7 mouse cellular contexts compared by ENCODE assay signal in the genomic region with DNA sequence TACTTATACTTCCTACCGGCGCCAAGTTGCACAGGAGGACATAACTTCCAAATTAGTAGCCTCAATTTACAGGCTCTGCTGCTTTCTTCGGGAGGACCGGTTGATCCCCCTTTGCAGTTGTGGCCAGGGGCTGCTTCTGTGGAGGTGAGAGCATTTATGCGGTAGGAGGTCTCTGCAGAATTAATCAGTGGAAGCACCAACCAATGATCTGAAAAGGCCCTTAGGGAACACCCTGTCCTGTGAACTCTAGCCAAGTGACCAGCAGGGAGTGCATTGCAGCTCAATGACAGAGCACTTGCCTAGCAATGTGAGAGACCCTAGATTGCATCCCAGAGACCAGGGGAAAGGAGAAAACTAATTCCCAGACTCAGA. TPM values are rescaled to one million over a fixed set of nuclear protein-coding genes. Genes with fewer than 3 reads are reported as not detected.
DNase-seq lines count a peak whose midpoint lies in the region; ATAC-seq and TF ChIP-seq lines count a peak whose summit lies in the region.

No protein-coding gene starts in this region.

- H3K9me3 ChIP-seq in heart, embryonic 16.5 days (replicated peaks; ENCODE audit: control insufficient read depth, low read length): no peaks in the 10 kb centered on the region
- H3K9me3 ChIP-seq in lung, embryonic 15.5 days: no peaks in the 10 kb centered on the region
- no peaks in the 10 kb centered on the region for H3K9me3 ChIP-seq in stomach, embryonic 15.5 days

- intact Hi-C loops in left cerebral cortex, adult 2 months (cut with DNase I): loop anchor here (2.0 kb wide), 1 partner anchor 42 kb away; a partner anchor contains a TSS

- no peak for DNase-seq in left cerebral cortex, adult 2 months (ENCODE audit: extremely low spot score in 1 of 2, low spot score in 2 of 2)
- DNase-seq in left cerebral cortex, adult 18-20 months (ENCODE audit: low spot score in 2 of 2): no peak

- no peak; the same call in 1 of the 2 replicates for TF ChIP-seq CTCF in left cerebral cortex, adult 2 months (IDR thresholded peaks at IDR 0.05)

- no peaks in the 10 kb centered on the region for H3K36me3 ChIP-seq in heart, embryonic 16.5 days (ENCODE audit: control insufficient read depth, insufficient read depth)
- no peaks in the 10 kb centered on the region for H3K36me3 ChIP-seq in lung, embryonic 15.5 days
- no peaks in the 10 kb centered on the region for H3K36me3 ChIP-seq in stomach, embryonic 15.5 days

- H3K27ac ChIP-seq in left cerebral cortex, adult 2 months: peak overlapping the region; percentile 91
- peak overlapping the region; percentile 98 for H3K27ac ChIP-seq in heart, embryonic 16.5 days (ENCODE audit: low read length)
- peak overlapping the region; percentile 85 for H3K27ac ChIP-seq in lung, embryonic 15.5 days
- H3K27ac ChIP-seq in stomach, embryonic 15.5 days: peak overlapping the region; percentile 86

- ATAC-seq in common myeloid progenitor, adult 5-6 weeks (replicated peaks; ENCODE audit: low read depth, poor library complexity, severe bottlenecking): peak; percentile 6; the same call in 1 of the 2 replicates
- ATAC-seq in heart, embryonic 16.5 days (replicated peaks; ENCODE audit: extremely low read depth, insufficient read depth, low FRiP score): peak; percentile 8; the same call in 1 of the 2 replicates
- ATAC-seq in lung, embryonic 15.5 days (ENCODE audit: borderline replicate concordance, extremely low read depth, low FRiP score, low TSS enrichment): peak; percentile 21; the same call in 1 of the 2 replicates
- ATAC-seq in stomach, embryonic 15.5 days (ENCODE audit: insufficient read depth, low FRiP score, low read depth): no peak
- ATAC-seq in granulocyte monocyte progenitor cell, adult 5-6 weeks (replicated peaks; ENCODE audit: poor library complexity, severe bottlenecking): no peak

- peak overlapping the region; percentile 72 for H3K4me2 ChIP-seq in heart, embryonic 16.5 days (ENCODE audit: low read depth, low read length)
- peak overlapping the region; percentile 76 for H3K4me2 ChIP-seq in lung, embryonic 15.5 days
- H3K4me2 ChIP-seq in stomach, embryonic 15.5 days: peak overlapping the region; percentile 60

- H3K9ac ChIP-seq in heart, embryonic 16.5 days (ENCODE audit: low read length): peak overlapping the region; percentile 77
- peak overlapping the region; percentile 38 for H3K9ac ChIP-seq in lung, embryonic 15.5 days
- no peak overlapping the region; the same call in 1 of the 2 replicates for H3K9ac ChIP-seq in stomach, embryonic 15.5 days

- H3K4me3 ChIP-seq in left cerebral cortex, adult 2 months: peak overlapping the region; percentile 60
- H3K4me3 ChIP-seq in heart, embryonic 16.5 days (ENCODE audit: low read length): peak overlapping the region; percentile 92
- peak overlapping the region; percentile 86 for H3K4me3 ChIP-seq in lung, embryonic 15.5 days
- peak overlapping the region; percentile 74 for H3K4me3 ChIP-seq in stomach, embryonic 15.5 days (replicated peaks)

- no peaks in the 10 kb centered on the region for H3K27me3 ChIP-seq in heart, embryonic 16.5 days (ENCODE audit: control insufficient read depth, insufficient read depth, low read length)
- H3K27me3 ChIP-seq in lung, embryonic 15.5 days: no peaks in the 10 kb centered on the region
- H3K27me3 ChIP-seq in stomach, embryonic 15.5 days (replicated peaks): no peaks in the 10 kb centered on the region

- peaks cover 33% of the 10 kb centered on the region for H3K4me1 ChIP-seq in heart, embryonic 16.5 days (ENCODE audit: control insufficient read depth, insufficient read depth, low read length)
- H3K4me1 ChIP-seq in lung, embryonic 15.5 days: peaks cover 25% of the 10 kb centered on the region
- H3K4me1 ChIP-seq in stomach, embryonic 15.5 days: peaks cover 26% of the 10 kb centered on the region

- 0% methylated on average over 5 of the region's 5 CpGs for WGBS in heart, embryonic 16.5 days
- 0% methylated on average over 5 of the region's 5 CpGs for WGBS in lung, embryonic 15.5 days
- WGBS in stomach, embryonic 15.5 days: under 1% methylated on average over 5 of the region's 5 CpGs

RNA-seq across cellular contexts. Expression of a gene that starts 0.6 kb away (rescaled TPM):
- 10 to 100 TPM; 65.2 to 69.3 TPM for total RNA-seq in left cerebral cortex, adult 2 months (2021)
- 10 to 100 TPM; 62.0 to 68.2 TPM for total RNA-seq in left cerebral cortex, adult 18-20 months (2021)
- total RNA-seq in common myeloid progenitor, adult 5-6 weeks (2017): 35.6 and 37.5 TPM in 2 replicates
- polyA plus RNA-seq in heart, embryonic 16.5 days (2015; fragmentation: Nextera tagmentation; extraction: Ambion mirVana): 22.2 and 24.0 TPM in 2 replicates
- 16.6 and 17.7 TPM in 2 replicates for polyA plus RNA-seq in lung, embryonic 15.5 days (2015; fragmentation: Nextera tagmentation; extraction: Ambion mirVana)
- 13.8 and 13.9 TPM in 2 replicates for polyA plus RNA-seq in stomach, embryonic 15.5 days (2015; fragmentation: Nextera tagmentation; extraction: Ambion mirVana)
- 24.9 and 27.7 TPM in 2 replicates for total RNA-seq in granulocyte monocyte progenitor cell, adult 5-6 weeks (2014; fragmentation: Nextera tagmentation)
- 38.6 and 43.6 TPM in 2 replicates for total RNA-seq in granulocyte monocyte progenitor cell, adult 5-6 weeks (2017)

RNA-seq across cellular contexts. Expression of a gene that starts 41.0 kb away (rescaled TPM):
- 10 to 100 TPM; 32.1 to 33.1 TPM for total RNA-seq in left cerebral cortex, adult 2 months (2021)
- 10 to 100 TPM; 29.3 to 30.3 TPM for total RNA-seq in left cerebral cortex, adult 18-20 months (2021)
- total RNA-seq in common myeloid progenitor, adult 5-6 weeks (2017): 9.9 and 14.9 TPM in 2 replicates
- polyA plus RNA-seq in heart, embryonic 16.5 days (2015; fragmentation: Nextera tagmentation; extraction: Ambion mirVana): 13.5 and 14.2 TPM in 2 replicates
- polyA plus RNA-seq in lung, embryonic 15.5 days (2015; fragmentation: Nextera tagmentation; extraction: Ambion mirVana): 17.7 and 19.4 TPM in 2 replicates
- polyA plus RNA-seq in stomach, embryonic 15.5 days (2015; fragmentation: Nextera tagmentation; extraction: Ambion mirVana): 20.3 and 20.5 TPM in 2 replicates
- 27.6 and 28.6 TPM in 2 replicates for total RNA-seq in granulocyte monocyte progenitor cell, adult 5-6 weeks (2014; fragmentation: Nextera tagmentation)
- 9.3 and 12.5 TPM in 2 replicates for total RNA-seq in granulocyte monocyte progenitor cell, adult 5-6 weeks (2017)

Comparison
In these comparisons a context has a peak if more than half of its experiments do, and no peak if none do; other contexts are left out.
1. ATAC-seq: peak in common myeloid progenitor, adult 5-6 weeks (single experiment), heart, embryonic 16.5 days (single experiment) and lung, embryonic 15.5 days (single experiment); none in stomach, embryonic 15.5 days (single experiment) and granulocyte monocyte progenitor cell, adult 5-6 weeks (single experiment).
2. Peak in every context shown above with its lines, with median percentiles within 50 percentile points of each other: H3K27ac ChIP-seq, H3K4me3 ChIP-seq and H3K4me2 ChIP-seq.